Mouse (Mus musculus) neural tube, embryonic 15.5 days (tissue): ENCODE results near the gene Cbr4. TPM values are rescaled to one million over a fixed set of nuclear protein-coding genes. Genes with fewer than 3 reads are reported as not detected.

ENCODE experiments used
- ATAC-seq: fragments of 200-750 bp; cut with Nextera tagmentation; 2 replicates; pipeline ENCODE4 v1.8.0; 2017; ENCODE audit warnings: mild to moderate bottlenecking, moderate TSS enrichment, moderate library complexity; ENCODE audit not compliant: low FRiP score
- H3K27ac ChIP-seq: fragments of 300-500 bp; sonication (generic); replicated peaks from 2 replicates; pipeline ENCODE4 v1.5.1; 2015; ENCODE audit warnings: mild to moderate bottlenecking, inconsistent platforms
- H3K27me3 ChIP-seq: fragments of 300-500 bp; sonication (generic); replicated peaks from 2 replicates; pipeline ENCODE4 v1.6.1; 2015; ENCODE audit warnings: inconsistent platforms
- H3K36me3 ChIP-seq: fragments of 300-500 bp; sonication (generic); 2 replicates; pipeline ENCODE4 v1.6.1; 2015; ENCODE audit warnings: inconsistent platforms
- H3K4me1 ChIP-seq: fragments of 300-500 bp; sonication (generic); 2 replicates; pipeline ENCODE4 v1.6.1; 2015; ENCODE audit warnings: inconsistent platforms
- H3K4me2 ChIP-seq: fragments of 300-500 bp; sonication (generic); 2 replicates; pipeline ENCODE4 v1.6.1; 2015; ENCODE audit warnings: inconsistent platforms, mild to moderate bottlenecking, moderate library complexity
- H3K4me3 ChIP-seq: fragments of 300-500 bp; sonication (generic); replicated peaks from 2 replicates; pipeline ENCODE4 v1.5.1; 2015; ENCODE audit warnings: mild to moderate bottlenecking, inconsistent platforms
- H3K9ac ChIP-seq: fragments of 300-500 bp; sonication (generic); replicated peaks from 2 replicates; pipeline ENCODE4 v1.6.1; 2015; ENCODE audit warnings: mild to moderate bottlenecking, inconsistent platforms
- H3K9me3 ChIP-seq: fragments of 300-500 bp; sonication (generic); replicated peaks from 2 replicates; pipeline ENCODE4 v1.6.1; 2016; ENCODE audit warnings: inconsistent platforms
- WGBS: fragments of 180-500 bp; shearing (Covaris S2); methylation state at CpG from one replicate; pipeline ENCODE4 v1.1.7; 2015; ENCODE audit warnings: mixed read lengths; 5-methylcytosine and 5-hydroxymethylcytosine counted together
- polyA plus RNA-seq: library from polyadenylated mRNA; unstranded; fragments of >200 nt; fragmentation: Nextera tagmentation; extraction: Ambion mirVana; gene quantifications from 2 replicates; pipeline ENCODE4 v1.2.1, GENCODE M21; 2015

Gene Cbr4
- polyA plus RNA-seq, 1 experiment from 2014 or later: 17.2 TPM

- 73% methylated on average over 6 of the region's 6 CpGs for WGBS
- no peaks in the 10 kb centered on the region for H3K27me3 ChIP-seq
- H3K4me2 ChIP-seq: no peak overlapping the region
- H3K27ac ChIP-seq: no peak overlapping the region
- no peak overlapping the region for H3K9ac ChIP-seq
- no peaks in the 10 kb centered on the region for H3K4me1 ChIP-seq
- no peaks in the 10 kb centered on the region for H3K9me3 ChIP-seq
- no peak overlapping the region for H3K4me3 ChIP-seq
- no peak for ATAC-seq
- H3K36me3 ChIP-seq: no peaks in the 10 kb centered on the region
Measured at GRCm38 (mm10) chr8:61555343-61555742, 67.8 kb downstream of the Cbr4 start.

- H3K4me1 ChIP-seq: no peaks in the 10 kb centered on the region
- H3K27me3 ChIP-seq: no peaks in the 10 kb centered on the region
- ATAC-seq: no peak
- H3K9me3 ChIP-seq: no peaks in the 10 kb centered on the region
- no peak overlapping the region for H3K9ac ChIP-seq
- H3K4me2 ChIP-seq: no peak overlapping the region
- WGBS: 65% methylated on average over 8 of the region's 8 CpGs
- H3K27ac ChIP-seq: no peak overlapping the region
- no peak overlapping the region for H3K4me3 ChIP-seq
- H3K36me3 ChIP-seq: no peaks in the 10 kb centered on the region
Measured at GRCm38 (mm10) chr8:61556219-61556618, 68.7 kb downstream of the Cbr4 start.
